Mouse (Mus musculus): ENCODE measurements around the gene Cnnm4. TPM values are rescaled to one million over a fixed set of nuclear protein-coding genes. Genes with fewer than 3 reads are reported as not detected.
"Not testable (repeated sequence)": the region's sequence is repeated elsewhere in the genome, so short reads cannot be mapped to it uniquely, and the experiment has no call there.

The Cnnm4 gene
- polyA plus RNA-seq, 1 experiment from 2014 or later = 3.2 TPM

GRCm38 (mm10) chr1:36531461-36531860 lies 60.0 kb downstream of the Cnnm4 start:
- H3K27ac ChIP-seq = no peak overlapping the region
- no peaks in the 10 kb centered on the region for H3K36me3 ChIP-seq
- no peaks in the 10 kb centered on the region for H3K9me3 ChIP-seq (replicated peaks)
- no peak overlapping the region for H3K9ac ChIP-seq
- H3K27me3 ChIP-seq = no peaks in the 10 kb centered on the region
- 85% methylated on average over 12 of the region's 12 CpGs for WGBS (ENCODE audit: insufficient replicate concordance)
- no peak for ATAC-seq (ENCODE audit: low read depth)
- H3K4me1 ChIP-seq (replicated peaks) = peaks cover 10% of the 10 kb centered on the region; the same call in 1 of the 2 replicates
- no peak for DNase-seq
- no peak overlapping the region for H3K4me2 ChIP-seq
- no peak overlapping the region for H3K4me3 ChIP-seq (replicated peaks)

- no peak overlapping the region for H3K9ac ChIP-seq
- H3K27ac ChIP-seq = no peak overlapping the region
- ATAC-seq (ENCODE audit: low read depth) = no peak
- peaks cover 4% of the 10 kb centered on the region; the same call in 1 of the 2 replicates for H3K36me3 ChIP-seq
- H3K4me2 ChIP-seq = no peak overlapping the region
- peaks cover 10% of the 10 kb centered on the region; the same call in 1 of the 2 replicates for H3K4me1 ChIP-seq (replicated peaks)
- no peaks in the 10 kb centered on the region for H3K27me3 ChIP-seq
- no peak for DNase-seq
- WGBS (ENCODE audit: insufficient replicate concordance) = 78% methylated on average over 6 of the region's 6 CpGs
- no peaks in the 10 kb centered on the region for H3K9me3 ChIP-seq (replicated peaks)
- H3K4me3 ChIP-seq (replicated peaks) = no peak overlapping the region
These were observed 62.1 kb downstream of the Cnnm4 start for GRCm38 (mm10) chr1:36533546-36533945.

- H3K4me3 ChIP-seq (replicated peaks) = no peak overlapping the region
- WGBS (ENCODE audit: insufficient replicate concordance) = 60% methylated on average over 6 of the region's 6 CpGs
- peaks cover 11% of the 10 kb centered on the region for H3K36me3 ChIP-seq
- no peak overlapping the region for H3K27ac ChIP-seq
- no peak overlapping the region for H3K4me2 ChIP-seq
- no peak for ATAC-seq (ENCODE audit: low read depth)
- H3K9me3 ChIP-seq (replicated peaks) = no peaks in the 10 kb centered on the region
- no peak for DNase-seq
- H3K4me1 ChIP-seq (replicated peaks) = peaks cover 13% of the 10 kb centered on the region; the same call in 1 of the 2 replicates
- no peak overlapping the region for H3K9ac ChIP-seq
- no peaks in the 10 kb centered on the region for H3K27me3 ChIP-seq
These were observed 63.2 kb downstream of the Cnnm4 start for GRCm38 (mm10) chr1:36534595-36535058.

GRCm38 (mm10) chr1:36535477-36536396 lies 64.3 kb downstream of the Cnnm4 start:
- WGBS (ENCODE audit: insufficient replicate concordance) = 70% methylated on average over 11 of the region's 11 CpGs
- H3K9ac ChIP-seq = no peak overlapping the region
- no peak overlapping the region for H3K4me3 ChIP-seq (replicated peaks)
- no peaks in the 10 kb centered on the region for H3K9me3 ChIP-seq (replicated peaks)
- peaks cover 13% of the 10 kb centered on the region; the same call in 1 of the 2 replicates for H3K4me1 ChIP-seq (replicated peaks)
- peaks cover 12% of the 10 kb centered on the region for H3K36me3 ChIP-seq
- ATAC-seq (ENCODE audit: low read depth) = no peak
- H3K27me3 ChIP-seq = no peaks in the 10 kb centered on the region
- no peak overlapping the region; the same call in 1 of the 2 replicates for H3K27ac ChIP-seq
- DNase-seq = no peak
- no peak overlapping the region for H3K4me2 ChIP-seq

GRCm38 (mm10) chr1:36536397-36536728 lies 64.9 kb downstream of the Cnnm4 start:
- Histone ChIP-seq H3K9ac (no peak overlapping the region), H3K4me3 (replicated peaks) (no peak overlapping the region), H3K27me3 (no peaks in the 10 kb centered on the region), H3K36me3 (peaks cover 14% of the 10 kb centered on the region), H3K27ac (no peak overlapping the region; the same call in 1 of the 2 replicates), H3K4me2 (no peak overlapping the region), H3K9me3 (replicated peaks) (no peaks in the 10 kb centered on the region), H3K4me1 (replicated peaks) (peaks cover 13% of the 10 kb centered on the region; the same call in 1 of the 2 replicates)
- 73% methylated on average over 8 of the region's 8 CpGs for WGBS (ENCODE audit: insufficient replicate concordance)
- ATAC-seq (ENCODE audit: low read depth) = no peak
- no peak for DNase-seq

GRCm38 (mm10) chr1:36536783-36537182 lies 65.4 kb downstream of the Cnnm4 start, which contains the start of gene Ankrd23:
Gene Ankrd23 (minus strand): TSS chr1:36536883.
- 77% methylated on average over 9 of the region's 9 CpGs for WGBS (ENCODE audit: insufficient replicate concordance)
- not testable (repeated sequence) for H3K27me3 ChIP-seq; H3K4me2 ChIP-seq; H3K4me3 ChIP-seq (replicated peaks); H3K9me3 ChIP-seq (replicated peaks); DNase-seq; H3K9ac ChIP-seq; H3K27ac ChIP-seq; ATAC-seq (ENCODE audit: low read depth)
- H3K36me3 ChIP-seq = peaks cover 18% of the 10 kb centered on the region
- peaks cover 13% of the 10 kb centered on the region; the same call in 1 of the 2 replicates for H3K4me1 ChIP-seq (replicated peaks)

- H3K36me3 ChIP-seq = peaks cover 25% of the 10 kb centered on the region
- H3K27me3 ChIP-seq = no peaks in the 10 kb centered on the region
- 81% methylated on average over 4 of the region's 4 CpGs for WGBS (ENCODE audit: insufficient replicate concordance)
- H3K4me2 ChIP-seq = no peak overlapping the region
- peak overlapping the region; percentile 37; the same call in 1 of the 2 replicates for H3K27ac ChIP-seq
- H3K4me1 ChIP-seq (replicated peaks) = peaks cover 13% of the 10 kb centered on the region; the same call in 1 of the 2 replicates
- DNase-seq = no peak
- H3K9ac ChIP-seq = no peak overlapping the region
- no peaks in the 10 kb centered on the region for H3K9me3 ChIP-seq (replicated peaks)
- no peak for ATAC-seq (ENCODE audit: low read depth)
- H3K4me3 ChIP-seq (replicated peaks) = no peak overlapping the region
These were observed 67.3 kb downstream of the Cnnm4 start for GRCm38 (mm10) chr1:36538727-36539126.

GRCm38 (mm10) chr1:36539186-36539585 lies 67.8 kb downstream of the Cnnm4 start, which contains the start of gene Gm42417:
Gene Gm42417 (minus strand): TSS chr1:36539429.
- Histone ChIP-seq H3K36me3 (peaks cover 25% of the 10 kb centered on the region), H3K4me2 (no peak within 1 kb of the TSS), H3K4me1 (replicated peaks) (peaks cover 13% of the 10 kb centered on the region; the same call in 1 of the 2 replicates), H3K9ac (no peak within 1 kb of the TSS), H3K27ac (peak within 1 kb of the TSS; percentile 37; the same call in 1 of the 2 replicates), H3K27me3 (no peaks in the 10 kb centered on the region), H3K9me3 (replicated peaks) (no peaks in the 10 kb centered on the region), H3K4me3 (replicated peaks) (no peak within 1 kb of the TSS)
- peak; percentile 77 for ATAC-seq (ENCODE audit: low read depth)
- no peak for DNase-seq
- 75% methylated on average over 9 of the region's 9 CpGs for WGBS (ENCODE audit: insufficient replicate concordance)

GRCm38 (mm10) chr1:36540132-36540531 lies 68.7 kb downstream of the Cnnm4 start:
- no peak overlapping the region for H3K27ac ChIP-seq
- H3K27me3 ChIP-seq = no peaks in the 10 kb centered on the region
- H3K9me3 ChIP-seq (replicated peaks) = no peaks in the 10 kb centered on the region
- 79% methylated on average over 11 of the region's 11 CpGs for WGBS (ENCODE audit: insufficient replicate concordance)
- H3K36me3 ChIP-seq = peaks cover 25% of the 10 kb centered on the region
- DNase-seq (no peak), ATAC-seq (ENCODE audit: low read depth) (no peak)
- H3K4me3 ChIP-seq (replicated peaks) = no peak overlapping the region
- no peak overlapping the region for H3K9ac ChIP-seq
- 0 out of 2 replicates have a peak, but pooled peaks cover 10% of the 10 kb centered on the region for H3K4me1 ChIP-seq (replicated peaks)
- H3K4me2 ChIP-seq = no peak overlapping the region

- no peak for ATAC-seq (ENCODE audit: low read depth)
- Histone ChIP-seq H3K27me3 (no peaks in the 10 kb centered on the region), H3K4me1 (replicated peaks) (peaks cover 15% of the 10 kb centered on the region), H3K9ac (no peak overlapping the region), H3K27ac (no peak overlapping the region), H3K9me3 (replicated peaks) (no peaks in the 10 kb centered on the region), H3K36me3 (peaks cover 25% of the 10 kb centered on the region), H3K4me3 (replicated peaks) (no peak overlapping the region), H3K4me2 (no peak overlapping the region)
- no peak for DNase-seq
- 85% methylated on average over 12 of the region's 12 CpGs for WGBS (ENCODE audit: insufficient replicate concordance)
These were observed 69.4 kb downstream of the Cnnm4 start for GRCm38 (mm10) chr1:36540807-36541206.

GRCm38 (mm10) chr1:36541844-36542243 lies 70.4 kb downstream of the Cnnm4 start:
- WGBS (ENCODE audit: insufficient replicate concordance) = 87% methylated on average over 16 of the region's 16 CpGs
- no peak overlapping the region for H3K4me2 ChIP-seq
- no peaks in the 10 kb centered on the region for H3K9me3 ChIP-seq (replicated peaks)
- H3K9ac ChIP-seq = no peak overlapping the region
- H3K27me3 ChIP-seq = no peaks in the 10 kb centered on the region
- no peak overlapping the region for H3K27ac ChIP-seq
- no peak overlapping the region for H3K4me3 ChIP-seq (replicated peaks)
- DNase-seq (no peak), ATAC-seq (ENCODE audit: low read depth) (no peak)
- peaks cover 25% of the 10 kb centered on the region for H3K36me3 ChIP-seq
- peaks cover 20% of the 10 kb centered on the region for H3K4me1 ChIP-seq (replicated peaks)
